Mouse (Mus musculus) cerebellum, adult (tissue): ENCODE results near the gene Lbhd2.

Source experiments
- ATAC-seq: cut with Nextera tagmentation; 2 replicates; pipeline ENCODE4 v1.9.2; 2017; ENCODE audit warnings: mild to moderate bottlenecking, moderate library complexity, mixed read lengths; ENCODE audit not compliant: insufficient number of reproducible peaks, low FRiP score, low TSS enrichment

The Lbhd2 gene

DNA sequence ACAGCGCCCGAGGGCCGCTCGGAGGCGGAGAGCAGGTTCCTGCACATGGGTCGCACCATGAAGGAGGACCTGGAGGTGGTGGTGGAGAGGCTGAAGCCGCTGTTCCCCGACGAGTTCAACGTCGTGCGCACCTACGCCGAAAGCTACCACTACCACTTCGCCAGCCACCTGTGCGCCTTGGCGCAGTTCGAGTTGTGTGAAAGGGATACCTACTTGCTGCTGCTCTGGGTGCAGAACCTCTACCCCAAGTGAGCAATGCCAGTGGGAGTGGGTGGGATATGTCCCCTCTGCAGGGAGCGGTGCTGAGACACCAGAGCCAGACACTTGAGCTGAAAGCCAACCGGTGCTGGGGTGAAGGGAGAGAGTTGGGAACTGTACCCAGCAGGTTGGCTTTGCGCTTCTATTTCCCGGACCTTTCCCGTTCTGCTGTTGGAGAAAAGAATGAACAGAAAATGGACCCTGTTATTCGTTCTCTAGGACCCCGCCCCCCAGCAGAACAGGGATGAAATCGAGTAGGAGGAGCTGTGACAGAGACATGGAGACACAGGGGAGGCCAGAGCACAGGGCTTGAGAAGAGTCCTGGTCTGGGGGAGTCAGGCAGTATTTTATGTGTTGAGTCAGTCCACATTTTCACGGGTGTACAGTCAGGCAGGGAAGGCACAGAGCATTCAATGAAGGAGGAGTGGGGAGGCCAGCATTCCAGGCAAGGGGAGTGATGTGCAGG, 39.4 kb downstream of the Lbhd2 start:
- no peak for ATAC-seq

DNA sequence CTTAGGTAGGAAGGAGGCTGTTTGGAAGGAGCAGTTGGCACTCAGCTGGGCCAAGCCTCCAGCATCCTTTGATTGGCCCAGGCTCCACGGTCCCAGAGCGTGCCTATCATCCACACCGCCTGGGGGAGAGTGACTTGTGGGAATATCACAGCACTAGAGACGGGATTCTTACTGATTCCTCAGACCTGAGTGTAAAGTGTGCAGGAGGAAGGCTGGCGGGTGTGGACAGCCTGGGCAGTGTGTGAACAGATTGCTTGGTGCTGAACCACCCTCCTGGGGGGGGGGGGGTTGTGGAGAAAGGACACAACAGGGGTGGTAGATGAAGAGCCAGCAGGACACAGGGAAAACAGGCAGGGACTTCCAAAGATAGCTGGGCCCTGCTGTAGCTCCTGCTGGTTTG, 40.1 kb downstream of the Lbhd2 start:
- ATAC-seq: no peak

DNA sequence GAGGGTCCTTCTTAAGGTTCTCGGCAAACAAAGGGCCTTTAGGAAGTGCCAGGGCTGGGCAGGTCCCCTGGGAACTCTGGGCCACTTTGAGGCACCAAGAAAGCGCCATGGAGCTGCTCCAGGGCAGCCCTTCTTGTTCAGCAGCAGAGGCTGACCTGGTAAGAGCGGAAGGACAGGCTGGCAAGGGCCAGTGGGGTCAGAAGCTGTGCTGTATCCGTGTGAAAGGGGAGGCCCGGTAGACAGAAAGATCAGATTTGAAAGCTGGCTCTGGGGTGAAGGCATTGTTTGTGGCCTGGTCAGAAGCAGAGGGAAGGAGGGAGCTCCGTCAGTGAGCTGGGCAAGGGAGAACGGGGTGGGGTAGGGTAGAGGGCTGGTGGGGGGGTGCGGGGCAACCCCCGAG, 40.7 kb downstream of the Lbhd2 start:
- ATAC-seq: no peak

DNA sequence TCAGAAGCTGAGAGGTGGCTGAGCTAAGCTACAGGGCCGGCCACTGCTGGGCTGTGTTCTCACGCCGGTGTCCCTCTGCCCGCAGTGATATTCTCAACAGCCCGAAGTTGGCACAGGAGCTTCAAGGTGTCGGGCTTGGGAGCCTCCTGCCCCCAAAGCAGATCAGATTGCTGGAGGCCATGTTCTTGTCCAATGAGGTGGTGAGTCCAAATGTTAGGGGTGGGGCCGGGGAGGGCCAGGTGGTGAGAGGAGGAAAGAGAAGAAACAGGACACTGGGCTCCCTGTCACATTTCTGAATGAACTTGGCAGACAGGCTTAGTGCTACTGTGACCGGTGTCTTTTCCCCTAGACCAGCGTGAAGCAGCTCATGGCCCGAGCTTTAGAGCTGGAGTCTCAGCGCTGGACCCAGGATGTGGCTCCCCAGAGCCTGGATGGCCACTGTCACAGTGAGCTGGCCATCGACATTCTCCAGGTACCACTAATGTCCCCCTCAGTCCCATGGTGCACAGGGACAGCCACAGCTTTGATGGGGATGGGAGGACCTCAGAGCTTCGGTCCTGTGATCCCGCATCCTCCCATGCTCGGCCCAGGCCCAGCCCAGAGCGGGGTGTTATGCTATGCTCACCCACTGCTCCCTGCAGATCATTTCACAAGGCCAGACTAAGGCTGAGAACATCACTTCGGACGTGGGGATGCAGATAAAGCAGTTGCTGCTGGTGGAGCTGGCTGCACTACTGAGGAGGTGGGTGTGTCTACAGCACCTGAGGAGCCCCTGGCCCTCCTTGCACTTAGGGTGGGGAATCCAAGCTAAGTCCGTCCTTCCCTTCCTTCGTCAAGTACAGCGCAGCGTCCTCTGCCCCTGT, 41.5 kb downstream of the Lbhd2 start:
- ATAC-seq: no peak

DNA sequence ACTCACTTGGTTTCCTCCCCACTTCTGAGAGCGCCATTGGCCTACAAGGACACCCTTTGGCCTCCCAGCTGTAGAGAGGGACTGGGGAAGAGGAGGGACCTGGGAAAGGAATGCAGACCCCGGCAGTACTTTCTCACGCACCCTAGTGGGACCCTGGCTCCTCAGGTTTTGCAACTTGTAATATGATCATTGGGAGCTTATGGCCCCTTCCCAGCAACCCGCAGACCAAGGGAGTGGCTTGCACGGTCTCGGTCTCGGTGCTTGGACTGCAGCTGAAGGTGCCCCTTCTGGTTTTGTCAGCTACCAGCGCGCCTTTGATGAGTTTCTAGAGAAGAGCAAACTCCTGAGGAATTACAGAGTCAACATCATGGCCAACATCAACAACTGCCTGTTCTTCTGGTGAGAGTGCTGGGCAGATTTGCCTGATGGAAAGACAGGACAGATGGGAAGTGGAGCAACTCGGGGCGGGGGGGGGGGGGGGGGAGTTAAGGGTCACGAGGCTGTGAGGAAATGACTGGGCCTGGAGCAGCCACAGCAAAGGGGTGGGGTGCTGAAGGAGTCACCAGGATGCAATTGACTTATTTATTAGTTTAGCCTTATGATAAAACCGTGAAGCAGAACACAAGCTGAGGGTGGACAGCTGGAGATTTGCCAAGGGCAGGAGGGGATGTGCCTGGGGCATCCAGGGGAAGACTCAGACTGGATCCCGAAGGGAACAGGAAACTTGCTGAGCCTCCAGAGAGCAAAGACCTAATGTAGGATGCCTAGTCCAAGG, 42.5 kb downstream of the Lbhd2 start:
- ATAC-seq: no peak

DNA sequence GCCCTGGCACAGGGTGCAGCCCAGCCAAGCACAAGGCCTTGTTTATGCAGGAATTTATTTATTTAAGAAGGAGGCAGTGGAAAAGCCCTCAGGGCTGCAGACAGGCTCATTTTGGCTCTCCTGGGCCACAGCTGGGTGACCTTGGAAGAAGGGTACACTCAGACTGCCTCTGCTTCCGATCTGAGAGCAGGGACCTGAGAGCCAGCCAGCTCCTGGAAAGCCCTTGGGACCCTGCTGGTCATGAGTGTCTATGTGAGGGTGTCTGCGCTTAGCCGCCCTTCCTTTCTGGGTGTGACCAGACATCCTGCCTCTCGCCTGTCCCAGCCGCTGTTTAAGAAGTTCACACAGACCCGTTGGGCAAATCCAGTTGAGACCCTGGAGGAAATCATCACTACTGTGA, 43.8 kb downstream of the Lbhd2 start:
- ATAC-seq: no peak

DNA sequence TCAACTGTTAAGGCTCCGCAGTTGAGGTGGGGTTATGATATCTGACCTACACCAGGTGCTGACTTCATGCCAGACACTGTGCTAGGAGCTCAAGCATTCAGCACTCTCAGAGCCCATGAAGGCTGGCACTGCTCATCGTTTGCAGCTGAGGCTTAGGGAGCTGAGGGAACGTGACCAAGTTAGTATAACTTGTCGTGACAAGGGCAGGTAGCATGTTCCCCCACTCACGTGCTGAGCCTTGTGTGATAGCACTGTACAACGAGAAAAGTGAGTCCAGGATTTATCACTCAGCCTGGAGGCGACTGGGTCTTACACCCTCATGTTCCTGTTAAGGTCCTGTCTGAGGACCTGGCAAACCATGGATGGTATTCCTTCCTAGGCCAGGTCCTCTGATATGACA, 45.0 kb downstream of the Lbhd2 start:
- ATAC-seq: no peak

DNA sequence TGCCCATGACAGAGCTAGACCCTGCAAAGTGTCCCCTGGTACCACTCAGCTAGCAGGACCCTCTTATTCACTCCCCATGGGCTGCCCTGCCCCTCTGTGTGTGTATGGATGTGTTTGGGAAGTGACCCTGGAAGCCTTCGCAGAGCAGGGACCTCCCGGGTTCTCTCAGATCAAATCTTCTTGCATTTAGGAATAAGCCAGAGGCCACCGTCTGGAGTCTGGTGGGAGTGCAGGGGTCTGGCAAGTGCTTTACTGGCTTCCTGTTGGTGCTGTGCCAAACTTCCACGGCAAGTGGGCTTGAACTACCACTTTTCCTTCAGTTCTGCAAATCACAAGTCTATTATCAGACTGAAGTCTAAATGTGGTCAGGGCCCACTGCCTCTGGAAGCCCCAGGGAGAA, 47.4 kb downstream of the Lbhd2 start:
- no peak for ATAC-seq

DNA sequence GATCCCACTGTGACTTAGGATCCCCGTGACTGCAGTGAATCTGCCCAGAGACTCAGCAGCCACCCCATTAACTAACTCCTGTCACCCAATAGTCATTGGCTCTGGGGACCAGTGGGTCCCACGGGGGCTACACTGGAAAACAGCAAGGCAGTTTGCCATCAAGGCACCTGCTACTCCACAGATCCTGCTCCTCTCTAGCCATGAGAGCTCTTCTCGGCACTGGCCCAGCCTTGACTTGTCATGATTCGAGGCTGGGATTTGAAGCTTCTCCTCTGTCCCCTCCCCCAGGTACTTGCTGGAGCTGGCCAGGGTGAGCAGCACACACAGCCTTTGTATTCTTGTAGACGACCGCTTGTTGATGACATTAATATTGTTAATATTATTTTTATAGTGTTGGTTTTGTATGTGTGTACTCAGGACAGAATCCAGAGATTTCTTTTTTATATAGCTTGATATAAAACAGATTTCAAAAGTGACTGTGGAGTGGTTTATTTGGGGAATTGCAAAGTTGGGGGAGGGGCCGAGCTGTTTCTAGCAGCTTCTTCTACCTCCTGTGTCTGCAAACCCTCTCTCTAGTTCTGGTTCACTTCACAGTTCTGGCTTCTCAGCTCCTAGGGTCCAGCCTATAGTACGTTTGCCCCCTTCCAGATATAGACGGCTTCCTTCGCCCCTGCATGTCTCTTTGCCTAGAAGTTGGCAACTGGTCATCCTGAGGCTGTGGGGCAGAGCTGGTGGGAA, 48.1 kb downstream of the Lbhd2 start:
- no peak for ATAC-seq

DNA sequence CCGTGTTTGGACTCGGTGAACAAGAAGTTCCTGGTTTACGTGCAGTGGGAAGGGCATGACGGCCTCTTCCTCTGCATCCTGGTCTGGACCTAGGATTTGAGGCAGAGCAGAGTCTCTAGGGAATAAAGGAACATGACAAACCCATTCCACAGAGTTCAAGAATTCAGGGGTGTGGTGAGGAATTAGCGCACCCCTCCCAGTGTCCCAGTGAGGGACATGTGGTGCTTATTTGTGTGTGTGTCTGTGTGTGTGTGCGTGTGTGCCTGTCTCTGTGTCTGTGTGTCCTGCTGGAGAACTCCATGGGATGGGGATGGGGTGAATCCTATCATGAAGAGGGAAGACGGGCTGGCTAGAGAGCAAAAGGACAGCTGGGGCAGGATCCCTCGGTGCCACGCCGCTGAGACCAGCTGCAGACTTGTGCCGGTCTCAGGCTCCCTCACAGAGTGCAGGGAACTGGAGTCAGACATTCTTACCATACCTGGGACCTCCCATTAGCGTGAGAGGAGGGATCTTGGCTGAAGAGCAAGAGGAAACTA, 48.8 kb downstream of the Lbhd2 start:
- ATAC-seq: no peak

DNA sequence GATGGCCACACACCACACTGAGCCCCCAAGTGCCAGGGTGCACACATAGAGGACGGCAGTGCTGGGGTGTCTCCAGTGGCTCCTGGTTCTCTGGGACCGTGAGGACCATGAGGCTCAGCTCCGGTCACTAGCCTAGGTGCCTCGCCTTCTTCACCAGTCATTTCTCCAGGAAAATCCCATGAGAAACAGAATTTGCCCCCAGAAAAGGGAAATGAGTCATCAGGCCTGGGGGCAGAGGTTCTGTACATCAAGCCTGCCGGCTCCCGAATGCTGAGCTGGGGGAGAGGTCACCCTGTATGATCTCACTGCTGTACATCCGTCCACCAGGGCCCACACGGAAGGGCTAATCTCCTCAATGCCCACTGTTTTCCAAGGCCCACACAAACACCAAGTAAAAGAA, 49.3 kb downstream of the Lbhd2 start:
- ATAC-seq: no peak

DNA sequence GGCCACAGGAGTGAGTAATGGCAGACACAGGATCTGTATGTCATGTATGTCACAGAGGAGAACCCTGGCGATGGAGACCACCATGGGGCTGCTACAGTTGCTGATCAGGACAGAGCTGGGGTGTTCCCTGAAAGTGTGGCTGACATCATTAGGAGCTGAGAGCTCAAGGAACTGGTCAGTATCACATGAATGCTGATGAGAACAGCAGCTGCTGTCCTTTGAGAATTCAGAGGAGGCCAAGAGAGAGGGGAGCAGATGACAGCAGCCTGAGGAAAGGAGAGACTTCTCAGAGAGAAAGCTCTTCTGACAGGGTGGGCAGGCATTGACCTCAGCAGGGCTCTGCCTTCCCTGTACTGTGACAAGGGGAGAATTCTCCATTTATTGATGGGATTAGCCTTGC, 51.1 kb downstream of the Lbhd2 start:
- no peak for ATAC-seq
